Mouse (Mus musculus) intestine, postnatal 0 days (tissue): ENCODE measurements at regions not wholly inside any gene's neighbourhood (a gene's known extent, or its start where the extent isn't known, plus 50 kb on each side); places are given as distances from the start of the nearest gene placed in this dataset.
A peak's percentile ranks its signal among the peaks of the same experiment; 100 is the strongest.

Experiments used
- ATAC-seq: fragments of 200-750 bp; cut with Nextera tagmentation; 2 replicates; pipeline ENCODE4 v1.8.0; 2017; ENCODE audit warnings: mild to moderate bottlenecking, moderate TSS enrichment, moderate library complexity
- H3K27ac ChIP-seq: fragments of 300-500 bp; sonication (generic); 2 replicates; pipeline ENCODE4 v1.5.1; 2014; ENCODE audit warnings: mild to moderate bottlenecking, low read depth, low read length, moderate library complexity
- H3K27me3 ChIP-seq: fragments of 300-500 bp; sonication (generic); replicated peaks from 2 replicates; pipeline ENCODE4 v1.6.1; 2014; ENCODE audit warnings: low read length, mixed read lengths; ENCODE audit not compliant: control insufficient read depth, insufficient read depth
- H3K36me3 ChIP-seq: fragments of 300-500 bp; sonication (generic); 2 replicates; pipeline ENCODE4 v1.6.1; 2014; ENCODE audit warnings: mild to moderate bottlenecking, moderate library complexity; ENCODE audit not compliant: control insufficient read depth, insufficient read depth
- H3K4me1 ChIP-seq: fragments of 300-500 bp; sonication (generic); replicated peaks from 2 replicates; pipeline ENCODE4 v1.6.1; 2014; ENCODE audit warnings: antibody characterized with exemption, low read length, mixed read lengths; ENCODE audit not compliant: control insufficient read depth, insufficient read depth
- H3K4me2 ChIP-seq: fragments of 300-500 bp; sonication (generic); replicated peaks from 2 replicates; pipeline ENCODE4 v1.6.1; 2014; ENCODE audit warnings: low read depth, mild to moderate bottlenecking, moderate library complexity
- H3K4me3 ChIP-seq: fragments of 300-500 bp; sonication (generic); 2 replicates; pipeline ENCODE4 v1.5.1; 2014; ENCODE audit warnings: low read depth, low read length
- H3K9ac ChIP-seq: fragments of 300-500 bp; sonication (generic); 2 replicates; pipeline ENCODE4 v1.6.1; 2014; ENCODE audit warnings: mild to moderate bottlenecking, low read depth, low read length
- H3K9me3 ChIP-seq: fragments of 300-500 bp; sonication (generic); 2 replicates; pipeline ENCODE4 v1.6.1; 2016; ENCODE audit warnings: mixed run types; ENCODE audit not compliant: control insufficient read depth
- CTCF ChIP-seq: sonication (generic); IDR thresholded peaks from 2 replicates; pipeline ENCODE4 v1.5.1; 2016; ENCODE audit warnings: low read depth, mild to moderate bottlenecking, control low read depth, antibody characterized with exemption, moderate library complexity
- WGBS: fragments of 180-500 bp; shearing (Covaris S2); extraction: QIAGEN DNeasy Blood & Tissue Kit; methylation state at CpG from one replicate; pipeline ENCODE4 v1.1.7; 2014; 5-methylcytosine and 5-hydroxymethylcytosine counted together

GRCm38 (mm10) chr4:154746323-154747005, 78.8 kb upstream of the Actrt2 start:
- no peak overlapping the region for H3K4me3 ChIP-seq
- no peak overlapping the region for H3K9ac ChIP-seq
- no peak for TF ChIP-seq CTCF
- H3K27me3 ChIP-seq = no peaks in the 10 kb centered on the region
- no peak overlapping the region for H3K27ac ChIP-seq
- H3K9me3 ChIP-seq = no peaks in the 10 kb centered on the region
- no peak for ATAC-seq
- H3K4me2 ChIP-seq = no peak overlapping the region
- WGBS = 81% methylated on average over 16 of the region's 16 CpGs
- H3K36me3 ChIP-seq = no peaks in the 10 kb centered on the region
- H3K4me1 ChIP-seq = no peaks in the 10 kb centered on the region

GRCm38 (mm10) chr4:154747006-154747343, 79.3 kb upstream of the Actrt2 start:
- Histone ChIP-seq H3K9ac (no peak overlapping the region), H3K4me2 (no peak overlapping the region), H3K4me3 (no peak overlapping the region), H3K9me3 (no peaks in the 10 kb centered on the region), H3K4me1 (no peaks in the 10 kb centered on the region), H3K27ac (no peak overlapping the region), H3K36me3 (no peaks in the 10 kb centered on the region), H3K27me3 (no peaks in the 10 kb centered on the region)
- no peak for TF ChIP-seq CTCF
- no peak for ATAC-seq
- 69% methylated on average over 4 of the region's 4 CpGs for WGBS

- Histone ChIP-seq H3K9me3 (no peaks in the 10 kb centered on the region), H3K4me2 (no peak overlapping the region), H3K9ac (no peak overlapping the region), H3K4me1 (no peaks in the 10 kb centered on the region), H3K27ac (no peak overlapping the region), H3K27me3 (no peaks in the 10 kb centered on the region), H3K36me3 (no peaks in the 10 kb centered on the region), H3K4me3 (no peak overlapping the region)
- WGBS = 38% methylated on average over 9 of the region's 9 CpGs
- peak; percentile 84 for TF ChIP-seq CTCF
- ATAC-seq = no peak
Measured at GRCm38 (mm10) chr4:154749160-154749559, 81.5 kb upstream of the Actrt2 start.

- H3K4me3 ChIP-seq = no peak overlapping the region
- no peaks in the 10 kb centered on the region for H3K27me3 ChIP-seq
- no peaks in the 10 kb centered on the region for H3K9me3 ChIP-seq
- H3K4me1 ChIP-seq = no peaks in the 10 kb centered on the region
- no peak for ATAC-seq
- H3K27ac ChIP-seq = no peak overlapping the region
- H3K4me2 ChIP-seq = no peak overlapping the region
- no peaks in the 10 kb centered on the region for H3K36me3 ChIP-seq
- no peak overlapping the region for H3K9ac ChIP-seq
- TF ChIP-seq CTCF = no peak
- 84% methylated on average over 2 of the region's 2 CpGs for WGBS
Measured at GRCm38 (mm10) chr4:154749996-154750395, 82.3 kb upstream of the Actrt2 start.

- no peak for TF ChIP-seq CTCF
- Histone ChIP-seq H3K9me3 (no peaks in the 10 kb centered on the region), H3K9ac (no peak overlapping the region), H3K4me1 (no peaks in the 10 kb centered on the region), H3K36me3 (no peaks in the 10 kb centered on the region), H3K27ac (no peak overlapping the region), H3K27me3 (no peaks in the 10 kb centered on the region), H3K4me2 (no peak overlapping the region), H3K4me3 (no peak overlapping the region)
- no peak for ATAC-seq
- WGBS = 62% methylated on average over 14 of the region's 14 CpGs
Measured at GRCm38 (mm10) chr4:154750440-154751107, 82.9 kb upstream of the Actrt2 start.

GRCm38 (mm10) chr4:154754445-154754844, 82.8 kb upstream of the Ttc34 start:
- 73% methylated on average over 8 of the region's 8 CpGs for WGBS
- Histone ChIP-seq H3K27ac (no peak overlapping the region), H3K27me3 (no peaks in the 10 kb centered on the region), H3K36me3 (no peaks in the 10 kb centered on the region; the same call in 1 of the 2 replicates), H3K4me3 (no peak overlapping the region), H3K4me1 (no peaks in the 10 kb centered on the region), H3K9ac (no peak overlapping the region), H3K9me3 (no peaks in the 10 kb centered on the region), H3K4me2 (no peak overlapping the region)
- TF ChIP-seq CTCF = peak; percentile 51
- no peak for ATAC-seq
